Mouse (Mus musculus) liver, embryonic 14.5 days (tissue): Measurements from ENCODE around the gene Spty2d1. TPM values are rescaled to one million over a fixed set of nuclear protein-coding genes. Genes with fewer than 3 reads are reported as not detected.

Experiments
- ATAC-seq: fragments of 200-750 bp; cut with Nextera tagmentation; 2 replicates; pipeline ENCODE4 v1.8.0; 2017; ENCODE audit warnings: moderate number of reproducible peaks, mild to moderate bottlenecking, moderate library complexity; ENCODE audit not compliant: insufficient read depth
- DNase-seq, 3 experiments: peaks; one replicate each; pipeline ENCODE4 v3.0.0-alpha.2; 2012 to 2013; ENCODE audit warnings: low read depth in 3 of 3, low spot score in 3 of 3
- H3K27ac ChIP-seq: fragments of 300-500 bp; sonication (generic); 2 replicates; pipeline ENCODE4 v1.5.1; 2014; ENCODE audit warnings: moderate library complexity, mild to moderate bottlenecking, control low read depth, inconsistent platforms
- H3K27me3 ChIP-seq: fragments of 300-500 bp; sonication (generic); 2 replicates; pipeline ENCODE4 v1.6.1; 2014; ENCODE audit warnings: mild to moderate bottlenecking, low read length, moderate library complexity; ENCODE audit not compliant: control insufficient read depth, insufficient read depth
- H3K36me3 ChIP-seq: fragments of 300-500 bp; sonication (generic); replicated peaks from 2 replicates; pipeline ENCODE4 v1.6.1; 2014; ENCODE audit warnings: low read depth; ENCODE audit not compliant: control insufficient read depth, insufficient read depth
- H3K4me1 ChIP-seq, 2 experiments: fragments of 200-500 bp in 1 of 2; fragments of 300-500 bp in 1 of 2; sonication (generic) in 1 of 2; replicated peaks; 2 replicates each; pipeline ENCODE4 v1.6.1; 2012 to 2014; ENCODE audit warnings: antibody characterized with exemption in 1 of 2, inconsistent platforms in 1 of 2, low read length in 1 of 2; ENCODE audit not compliant: control insufficient read depth in 2 of 2, insufficient read depth in 2 of 2
- H3K4me2 ChIP-seq: fragments of 300-500 bp; sonication (generic); 2 replicates; pipeline ENCODE4 v1.6.1; 2014; ENCODE audit warnings: low read depth, mild to moderate bottlenecking, control low read depth, moderate library complexity
- H3K4me3 ChIP-seq, 2 experiments: fragments of 200-500 bp in 1 of 2; fragments of 300-500 bp in 1 of 2; sonication (generic) in 1 of 2; 2 replicates each; pipeline ENCODE4 v1.5.1; 2012 to 2014; ENCODE audit warnings: low read depth in 2 of 2, low read length in 2 of 2, mild to moderate bottlenecking in 2 of 2, control low read depth in 1 of 2, inconsistent platforms in 1 of 2, moderate library complexity in 1 of 2; ENCODE audit not compliant: insufficient read depth in 1 of 2
- H3K9ac ChIP-seq: fragments of 300-500 bp; sonication (generic); replicated peaks from 2 replicates; pipeline ENCODE4 v1.6.1; 2014; ENCODE audit warnings: mild to moderate bottlenecking, control low read depth, moderate library complexity
- H3K9me3 ChIP-seq: fragments of 300-500 bp; sonication (generic); 2 replicates; pipeline ENCODE4 v1.6.1; 2016; ENCODE audit warnings: low read length, mixed read lengths; ENCODE audit not compliant: control insufficient read depth
- CTCF ChIP-seq: IDR thresholded peaks from 2 replicates; pipeline ENCODE4 v1.5.1; 2016; ENCODE audit warnings: antibody characterized with exemption, low read depth, control low read depth
- EP300 ChIP-seq: IDR thresholded peaks from 2 replicates; pipeline ENCODE4 v1.6.1; 2016; ENCODE audit warnings: antibody characterized with exemption, low read depth
- WGBS: fragments of 180-500 bp; shearing (Covaris S2); extraction: QIAGEN DNeasy Blood & Tissue Kit; methylation state at CpG from one replicate; pipeline ENCODE4 v1.1.7; 2014; ENCODE audit not compliant: insufficient replicate concordance; 5-methylcytosine and 5-hydroxymethylcytosine counted together
- polyA plus RNA-seq, 2 experiments: library from polyadenylated mRNA; depleted of rRNA in 1 of 2; stranded (reverse) in 1 of 2; unstranded in 1 of 2; fragments of >200 nt; fragmentation: Nextera tagmentation in 1 of 2; extraction: Ambion mirVana in 1 of 2; gene quantifications; 2 replicates each; pipeline versions ENCODE4 v1.2.1 to v1.2.3; 2012 to 2014

Spty2d1 gene
- polyA plus RNA-seq, 2 experiments = 5.9 to 10.1 TPM

GRCm38 (mm10) chr7:47000644-47000983, 7.6 kb downstream of the Spty2d1 start:
- no peak overlapping the region; the same call in 1 of the 2 replicates for H3K9ac ChIP-seq
- no peak overlapping the region for H3K4me3 ChIP-seq
- H3K9me3 ChIP-seq = no peaks in the 10 kb centered on the region
- DNase-seq = no peak
- no peaks in the 10 kb centered on the region for H3K27me3 ChIP-seq
- 76% methylated on average over 3 of the region's 3 CpGs for WGBS
- peaks cover 40 to 55% of the 10 kb centered on the region in 2 experiments for H3K4me1 ChIP-seq
- no peak for ATAC-seq
- peaks cover 31% of the 10 kb centered on the region for H3K36me3 ChIP-seq
- no peak overlapping the region for H3K27ac ChIP-seq
- TF ChIP-seq EP300 = no peak
- no peak for TF ChIP-seq CTCF
- H3K4me2 ChIP-seq = no peak overlapping the region

DNA sequence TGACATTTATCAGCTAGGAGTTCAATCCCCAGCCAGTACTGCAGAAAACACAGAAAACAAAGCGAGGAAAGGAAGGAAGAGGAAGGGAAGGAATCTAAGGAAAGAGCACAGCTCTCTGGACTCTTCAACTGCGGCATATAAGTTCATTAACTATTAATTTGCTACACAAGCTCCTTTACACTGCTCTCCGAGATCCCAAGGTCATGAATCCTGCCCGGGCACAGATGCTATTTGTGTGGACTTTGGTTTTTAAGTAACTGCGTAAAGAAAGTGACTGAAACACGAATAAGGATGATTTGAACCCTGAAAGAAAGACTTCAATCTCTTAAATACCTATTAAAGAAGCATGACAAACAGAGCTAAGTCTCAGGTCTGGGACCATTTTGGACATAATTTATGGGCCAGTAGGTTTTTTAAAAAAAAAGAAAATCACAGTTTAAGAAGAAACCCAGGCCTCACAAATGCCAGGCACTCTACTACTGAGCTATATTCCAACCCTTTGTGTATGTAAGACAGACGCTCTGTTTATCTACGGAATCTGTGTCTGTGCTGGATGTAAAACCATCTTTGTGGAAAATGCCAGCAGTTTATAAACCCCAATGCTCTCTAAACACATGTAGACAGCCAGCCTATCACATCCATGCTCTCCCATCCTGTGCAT, 8.1 kb downstream of the Spty2d1 start:
- no peak overlapping the region for H3K4me2 ChIP-seq
- DNase-seq = no peak
- no peak for ATAC-seq

DNA sequence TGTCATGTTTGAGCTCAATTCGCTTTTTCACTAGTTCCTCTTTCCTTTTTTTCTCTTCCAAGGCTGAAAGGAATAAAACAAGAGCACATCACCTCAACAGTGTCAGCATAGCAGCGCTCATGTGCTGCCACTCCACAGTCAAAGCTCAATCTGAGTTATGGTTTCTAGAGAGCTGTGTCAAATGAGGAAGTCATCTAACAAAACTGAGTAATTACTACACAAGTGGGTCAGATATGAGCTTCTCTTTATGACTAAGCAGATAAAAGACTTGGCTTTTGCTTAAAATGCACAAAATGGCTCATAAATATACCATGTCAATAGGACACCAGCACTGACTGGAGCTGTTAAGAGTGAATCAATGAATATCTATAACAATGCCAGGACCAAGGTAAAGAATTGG, 9.3 kb downstream of the Spty2d1 start:
- ATAC-seq = no peak
- Histone ChIP-seq H3K9ac (no peak overlapping the region), H3K36me3 (peaks cover 48% of the 10 kb centered on the region), H3K4me3 (no peak overlapping the region), H3K27me3 (no peaks in the 10 kb centered on the region), H3K4me2 (no peak overlapping the region), H3K9me3 (no peaks in the 10 kb centered on the region), H3K27ac (peak overlapping the region; percentile 18; the same call in 1 of the 2 replicates), H3K4me1 (peaks cover 49 to 61% of the 10 kb centered on the region in 2 experiments)
- no peak for DNase-seq
- 71% methylated on average over 2 of the region's 2 CpGs for WGBS
- no peak for TF ChIP-seq EP300
- TF ChIP-seq CTCF = no peak

More for the DNA sequence above, 8.1 kb downstream of the Spty2d1 start:
- no peak overlapping the region for H3K27ac ChIP-seq
- H3K9ac ChIP-seq = no peak overlapping the region; the same call in 1 of the 2 replicates
- H3K4me3 ChIP-seq = no peak overlapping the region
- H3K4me1 ChIP-seq = peaks cover 45 to 59% of the 10 kb centered on the region in 2 experiments
- H3K9me3 ChIP-seq = no peaks in the 10 kb centered on the region
- 74% methylated on average over 8 of the region's 8 CpGs for WGBS
- TF ChIP-seq CTCF = no peak
- no peak for TF ChIP-seq EP300
- no peaks in the 10 kb centered on the region for H3K27me3 ChIP-seq
- H3K36me3 ChIP-seq = peaks cover 36% of the 10 kb centered on the region

DNA sequence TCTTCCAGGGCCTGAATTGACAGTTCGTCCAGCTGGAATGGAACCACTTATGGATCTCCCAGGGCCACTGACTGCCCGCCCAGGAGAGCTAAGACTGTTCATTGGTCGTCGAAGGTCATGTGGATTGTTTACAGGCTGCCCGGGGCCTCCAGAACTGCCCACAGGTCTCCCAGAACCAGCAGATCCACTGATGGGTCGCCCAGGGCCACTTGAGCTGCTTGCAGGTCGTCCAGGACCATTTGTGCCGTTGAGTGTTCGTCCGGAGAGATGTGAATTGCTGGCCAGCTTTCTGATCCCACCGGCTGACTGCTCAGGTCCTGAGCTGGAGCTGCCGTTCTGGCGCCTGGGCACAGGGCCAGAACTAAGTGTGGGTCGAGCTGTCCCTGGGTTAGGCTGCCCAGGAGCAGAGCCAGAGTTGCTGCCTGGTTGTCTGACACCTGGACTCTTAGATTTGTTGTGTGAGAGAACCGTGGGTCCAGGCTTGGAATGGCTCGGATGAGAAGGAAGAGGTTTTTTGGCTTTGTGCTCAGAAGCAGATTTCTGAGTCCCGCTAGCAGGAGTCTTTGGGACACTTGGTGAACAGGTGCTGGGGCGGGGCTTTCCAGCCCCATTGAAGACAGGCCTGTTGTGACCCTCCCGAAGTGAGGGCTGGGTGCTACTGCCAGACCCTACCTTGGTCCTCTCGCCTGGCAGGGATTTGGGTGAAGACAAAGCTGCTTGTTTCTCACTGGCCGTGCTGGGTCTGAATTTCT, 10.4 kb downstream of the Spty2d1 start:
- WGBS = 76% methylated on average over 21 of the region's 21 CpGs
- peak overlapping the region; percentile 16; the same call in 1 of the 2 replicates for H3K9ac ChIP-seq
- TF ChIP-seq CTCF (no peak), EP300 (no peak)
- DNase-seq (no peak), ATAC-seq (no peak)
- H3K9me3 ChIP-seq = no peaks in the 10 kb centered on the region
- H3K27ac ChIP-seq = peak overlapping the region; percentile 73; the same call in 1 of the 2 replicates
- H3K36me3 ChIP-seq = peaks cover 58% of the 10 kb centered on the region
- no peaks in the 10 kb centered on the region for H3K27me3 ChIP-seq
- H3K4me2 ChIP-seq = peak overlapping the region; percentile 45; the same call in 1 of the 2 replicates
- H3K4me1 ChIP-seq = peaks cover 49 to 59% of the 10 kb centered on the region in 2 experiments
- no peak overlapping the region for H3K4me3 ChIP-seq

DNA sequence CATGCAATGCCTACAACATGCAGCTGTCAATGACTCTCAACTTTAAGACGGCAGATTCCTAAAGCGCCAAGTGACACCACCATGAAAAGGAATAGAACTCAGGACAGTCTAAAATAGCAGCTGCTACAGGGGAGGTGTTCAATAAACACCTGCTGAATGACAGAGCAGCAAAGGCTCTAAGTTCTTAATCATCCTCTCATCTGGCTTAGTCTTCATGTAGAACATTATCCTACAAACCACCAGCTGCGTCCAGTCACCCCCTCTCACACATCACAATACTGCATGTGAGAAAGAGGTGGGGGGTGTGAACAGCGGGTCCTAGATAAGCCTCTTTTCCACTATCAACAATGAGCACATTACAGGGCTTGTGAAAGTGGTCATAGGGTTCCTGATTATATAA, 11.2 kb downstream of the Spty2d1 start:
- Histone ChIP-seq H3K27me3 (no peaks in the 10 kb centered on the region), H3K36me3 (peaks cover 64% of the 10 kb centered on the region), H3K27ac (peak overlapping the region; percentile 73), H3K4me1 (peaks cover 49 to 57% of the 10 kb centered on the region in 2 experiments), H3K9ac (peak overlapping the region; percentile 48), H3K4me3 (no peak overlapping the region), H3K9me3 (no peaks in the 10 kb centered on the region), H3K4me2 (peak overlapping the region; percentile 45)
- WGBS = 45% methylated on average over 4 of the region's 4 CpGs
- TF ChIP-seq CTCF (no peak), EP300 (peak; percentile 95)
- DNase-seq (peak; percentile 57 to 59 (median 58)), ATAC-seq (peak; percentile 91)
